Mouse (Mus musculus): Measurements from ENCODE around the gene Galntl6.

GRCm38 (mm10) chr8:58931066-58931465 is 18.6 kb upstream of the Galntl6 start:
- TF ChIP-seq CTCF (IDR thresholded peaks at IDR 0.05; ENCODE audit: low read depth) (no peak), EP300 (IDR thresholded peaks at IDR 0.05; ENCODE audit: low read depth) (no peak)
